11 mouse cellular contexts compared by ENCODE assay signal in genomic region chr14:51886051-51886450, GRCm38 (mm10). TPM values are rescaled to one million over a fixed set of nuclear protein-coding genes. Genes with fewer than 3 reads are reported as not detected.
DNase-seq lines count a peak whose midpoint lies in the region; ATAC-seq and TF ChIP-seq lines count a peak whose summit lies in the region.
"Had no signal": no experiment of that assay in that cellular context is flagged by ENCODE, and none has a peak within 500 bp of the region (broad histone marks: within the 10 kb centered on the region; RNA-seq: fewer than 3 reads in every experiment).

No protein-coding gene starts in this region.

- peak overlapping the region; percentile 78 for H3K4me3 ChIP-seq in gastrocnemius, adult 2 months
- peak overlapping the region in 1 of 3 experiments; percentile 71 for H3K4me3 ChIP-seq in CH12.LX (replicated peaks in 1 of 3; ENCODE audit: low read depth in 2 of 3, low read length in 2 of 3, poor library complexity in 1 of 3)
- peak overlapping the region; percentile 58 for H3K4me3 ChIP-seq in forebrain, embryonic 15.5 days
- H3K4me3 ChIP-seq in liver, embryonic 13.5 days (replicated peaks) = peak overlapping the region; percentile 82

- H3K9me3 ChIP-seq in CH12.LX (replicated peaks; ENCODE audit: low read length) = no peaks in the 10 kb centered on the region
- H3K9me3 ChIP-seq in forebrain, embryonic 15.5 days = no peaks in the 10 kb centered on the region
- H3K9me3 ChIP-seq in liver, embryonic 13.5 days (replicated peaks) = no peaks in the 10 kb centered on the region

- no peak for TF ChIP-seq CTCF in gastrocnemius, adult 2 months (IDR thresholded peaks at IDR 0.05)
- TF ChIP-seq CTCF in CH12.LX (conservative IDR thresholded peaks at IDR 0.05 in 1 of 2, IDR thresholded peaks at IDR 0.05 in 1 of 2; ENCODE audit: low read depth in 2 of 2, low read length in 2 of 2) = no peak

- H3K27me3 ChIP-seq in CH12.LX (replicated peaks) = no peaks in the 10 kb centered on the region
- H3K27me3 ChIP-seq in forebrain, embryonic 15.5 days = no peaks in the 10 kb centered on the region
- H3K27me3 ChIP-seq in liver, embryonic 13.5 days = no peaks in the 10 kb centered on the region

- peak overlapping the region; percentile 76; the same call in 1 of the 2 replicates for H3K4me2 ChIP-seq in CH12.LX (ENCODE audit: insufficient read depth, low read depth, poor library complexity, severe bottlenecking)
- peak overlapping the region; percentile 72 for H3K4me2 ChIP-seq in forebrain, embryonic 15.5 days (replicated peaks)
- H3K4me2 ChIP-seq in liver, embryonic 13.5 days = peak overlapping the region; percentile 95

- peaks cover 34 to 48% of the 10 kb centered on the region in 2 experiments for H3K36me3 ChIP-seq in CH12.LX (replicated peaks in 1 of 2; ENCODE audit: control insufficient read depth in 1 of 2, insufficient read depth in 1 of 2, low read length in 1 of 2)
- peaks cover 44% of the 10 kb centered on the region for H3K36me3 ChIP-seq in forebrain, embryonic 15.5 days
- H3K36me3 ChIP-seq in liver, embryonic 13.5 days = peaks cover 42% of the 10 kb centered on the region

- no peak for TF ChIP-seq RAD21 in CH12.LX (IDR thresholded peaks at IDR 0.05; ENCODE audit: low read depth, low read length)

- H3K27ac ChIP-seq in gastrocnemius, adult 2 months = no peak overlapping the region
- H3K27ac ChIP-seq in CH12.LX (ENCODE audit: insufficient read depth, low read depth) = no peak overlapping the region
- H3K27ac ChIP-seq in forebrain, embryonic 15.5 days (replicated peaks) = no peak overlapping the region
- H3K27ac ChIP-seq in liver, embryonic 13.5 days = no peak overlapping the region

- H3K79me2 ChIP-seq in CH12.LX (replicated peaks; ENCODE audit: control insufficient read depth, extremely low read depth, insufficient read depth, poor library complexity, severe bottlenecking) = peaks cover 13% of the 10 kb centered on the region

- no peak overlapping the region for H3K9ac ChIP-seq in CH12.LX (ENCODE audit: insufficient read depth, low read depth)
- H3K9ac ChIP-seq in forebrain, embryonic 15.5 days (replicated peaks) = peak overlapping the region; percentile 69; the same call in 1 of the 2 replicates
- 0 out of 2 replicates have a peak overlapping the region, but pooled peaks have one; percentile 17 for H3K9ac ChIP-seq in liver, embryonic 13.5 days

- dilution Hi-C loops in CH12.LX (cut with MboI; ENCODE audit: extremely low pct_ligation_motif_present, extremely low pct_unique_long_range_greater_than_20kb, low sequenced_read_pairs) = no loop called here

- intact Hi-C loops in gastrocnemius, adult 2 months (cut with DNase I) = loop anchor here (5.0 to 10.0 kb wide), 3 partner anchors 121 to 416 kb away; partner anchors contain the start of gene Hnrnpc

- TF ChIP-seq POLR2A in CH12.LX (IDR thresholded peaks at IDR 0.05; ENCODE audit: low read depth, low read length) = no peak

- H3K4me1 ChIP-seq in CH12.LX (ENCODE audit: control insufficient read depth in 1 of 2, insufficient read depth in 2 of 2) = peaks cover 0 to 19% of the 10 kb centered on the region in 2 experiments; a peak in 2 of 4 replicates
- H3K4me1 ChIP-seq in forebrain, embryonic 15.5 days = peaks cover 24% of the 10 kb centered on the region
- H3K4me1 ChIP-seq in liver, embryonic 13.5 days (replicated peaks) = peaks cover 22% of the 10 kb centered on the region

- WGBS in forebrain, embryonic 15.5 days = 46% methylated on average over 6 of the region's 6 CpGs
- WGBS in liver, embryonic 13.5 days (ENCODE audit: insufficient replicate concordance) = 68% methylated on average over 6 of the region's 6 CpGs

- ATAC-seq in forebrain, embryonic 15.5 days (replicated peaks) = no peak
- ATAC-seq in liver, embryonic 13.5 days (ENCODE audit: low read depth) = no peak

- in situ Hi-C loops in CH12.LX (cut with MboI; ENCODE audit: low pct_ligation_motif_present, low pct_unique_long_range_greater_than_20kb, low sequenced_read_pairs) = no loop called here

- no peak for DNase-seq in gastrocnemius, adult 2 months
- no peak for DNase-seq in gastrocnemius, adult 18-20 months (ENCODE audit: low spot score)
- no peak for DNase-seq in CH12.LX (ENCODE audit: extremely low read depth)
- DNase-seq in liver, embryonic 13.5 days = no peak
- DNase-seq in retina, postnatal 1 day = no peak
- DNase-seq in urinary bladder, adult 18-20 months (ENCODE audit: low spot score in 2 of 2) = no peak
- DNase-seq in cerebellum, postnatal 10 days = no peak
- DNase-seq: embryo, embryonic 11 days had no signal

- no peak for TF ChIP-seq EP300 in CH12.LX (IDR thresholded peaks at IDR 0.05; ENCODE audit: low read length)

TF ChIP-seq in CH12.LX, 34 proteins besides CTCF, POLR2A, EP300 and RAD21:
- TF ChIP-seq IRF4 (IDR thresholded peaks at IDR 0.05; ENCODE audit: low read depth, low read length) = no peak
- no peak for TF ChIP-seq TBP (conservative IDR thresholded peaks at IDR 0.05; ENCODE audit: low read depth, low read length)
- TF ChIP-seq ZKSCAN1 (IDR thresholded peaks at IDR 0.05; ENCODE audit: borderline replicate concordance, low read depth, low read length) = no peak
- no peak for TF ChIP-seq CHD2 (IDR thresholded peaks at IDR 0.05; ENCODE audit: low read length)
- no peak for TF ChIP-seq POLR2AphosphoS2 (IDR thresholded peaks at IDR 0.05; ENCODE audit: low read depth, low read length)
- no peak for TF ChIP-seq SMC3 (IDR thresholded peaks at IDR 0.05; ENCODE audit: low read depth, low read length)
- TF ChIP-seq JUN (IDR thresholded peaks at IDR 0.05; ENCODE audit: insufficient read depth, low read depth, low read length) = no peak
- TF ChIP-seq MEF2A (IDR thresholded peaks at IDR 0.05; ENCODE audit: borderline replicate concordance, low read depth, low read length) = no peak
- TF ChIP-seq E2F4 (IDR thresholded peaks at IDR 0.05; ENCODE audit: insufficient replicate concordance, low read depth, low read length) = no peak
- no peak for TF ChIP-seq GABPA (IDR thresholded peaks at IDR 0.05; ENCODE audit: insufficient replicate concordance, low read depth, low read length)
- no peak for TF ChIP-seq MAZ (IDR thresholded peaks at IDR 0.05; ENCODE audit: low read depth, low read length)
- no peak for TF ChIP-seq USF2 (conservative IDR thresholded peaks at IDR 0.05; ENCODE audit: low read depth, low read length)
- TF ChIP-seq HCFC1 (IDR thresholded peaks at IDR 0.05; ENCODE audit: low read depth, low read length) = no peak

RNA-seq across cellular contexts. Expression of gene Mettl17, which starts 1.4 kb away (rescaled TPM):
- total RNA-seq in gastrocnemius, adult 2 months (2021) = 10 to 100 TPM; 11.5 to 12.9 TPM
- total RNA-seq in gastrocnemius, adult 18-20 months (2021) = 10 to 100 TPM; 12.2 to 19.5 TPM
- total RNA-seq in CH12.LX (2012; rRNA removed) (19.5 and 21.7 TPM in 2 replicates), CH12.LX (2014; rRNA removed) (26.2 and 32.3 TPM in 2 replicates)
- 29.9 and 32.0 TPM in 2 replicates for polyA plus RNA-seq in CH12.LX (2012; ENCODE audit: insufficient read length, low read depth)
- 85.5 and 85.7 TPM in 2 replicates for polyA plus RNA-seq in forebrain, embryonic 15.5 days (2015; fragmentation: Nextera tagmentation; extraction: Ambion mirVana)
- 16.6 and 19.8 TPM in 2 replicates for polyA plus RNA-seq in liver, embryonic 13.5 days (2015; fragmentation: Nextera tagmentation; extraction: Ambion mirVana)

RNA-seq across cellular contexts. Expression of gene Slc39a2, which starts 6.6 kb away (rescaled TPM):
- 1 to 10 TPM in 1 of 2 experiments, under 1 TPM in 1; 0.69 to 1.1 TPM for total RNA-seq in gastrocnemius, adult 2 months (2021)
- under 1 TPM; 0.33 to 0.57 TPM for total RNA-seq in gastrocnemius, adult 18-20 months (2021)
- 0.42 TPM in 2 replicates for total RNA-seq in CH12.LX (2012; rRNA removed)
- 0.11 and 0.20 TPM in 2 replicates for total RNA-seq in CH12.LX (2014; rRNA removed)
- 0.44 and 0.49 TPM in 2 replicates for polyA plus RNA-seq in CH12.LX (2012; ENCODE audit: insufficient read length, low read depth)
- 1.8 and 1.9 TPM in 2 replicates for polyA plus RNA-seq in forebrain, embryonic 15.5 days (2015; fragmentation: Nextera tagmentation; extraction: Ambion mirVana)
- 0.05 and 0.08 TPM in 2 replicates for polyA plus RNA-seq in liver, embryonic 13.5 days (2015; fragmentation: Nextera tagmentation; extraction: Ambion mirVana)

RNA-seq across cellular contexts. Expression of gene Ndrg2, which starts 27.9 kb away (rescaled TPM):
- 1,000 to 10,000 TPM; 1,660 to 1,958 TPM for total RNA-seq in gastrocnemius, adult 2 months (2021)
- 1,000 to 10,000 TPM; 1,941 to 1,973 TPM for total RNA-seq in gastrocnemius, adult 18-20 months (2021)
- total RNA-seq in CH12.LX (2012; rRNA removed) (0.59 and 1.1 TPM in 2 replicates), CH12.LX (2014; rRNA removed) (0.43 and 0.50 TPM in 2 replicates)
- polyA plus RNA-seq in CH12.LX (2012; ENCODE audit: insufficient read length, low read depth) = 0.74 and 1.0 TPM in 2 replicates
- 152 TPM in 2 replicates for polyA plus RNA-seq in forebrain, embryonic 15.5 days (2015; fragmentation: Nextera tagmentation; extraction: Ambion mirVana)
- 16.1 and 17.1 TPM in 2 replicates for polyA plus RNA-seq in liver, embryonic 13.5 days (2015; fragmentation: Nextera tagmentation; extraction: Ambion mirVana)

RNA-seq across cellular contexts. Expression of gene Tppp2, which starts 32.2 kb away (rescaled TPM):
- total RNA-seq in gastrocnemius, adult 2 months (2021) = 1 to 10 TPM; 1.8 TPM
- 1 to 10 TPM; 2.2 to 2.7 TPM for total RNA-seq in gastrocnemius, adult 18-20 months (2021)
- total RNA-seq in CH12.LX (2012; rRNA removed) = not detected in 2 replicates
- total RNA-seq in CH12.LX (2014; rRNA removed) = not detected in 2 replicates
- polyA plus RNA-seq in CH12.LX (2012; ENCODE audit: insufficient read length, low read depth) = not detected in 2 replicates
- polyA plus RNA-seq in forebrain, embryonic 15.5 days (2015; fragmentation: Nextera tagmentation; extraction: Ambion mirVana) = not detected in 2 replicates
- polyA plus RNA-seq in liver, embryonic 13.5 days (2015; fragmentation: Nextera tagmentation; extraction: Ambion mirVana) = not detected in 2 replicates
- polyA plus RNA-seq: heart, postnatal 0 days; liver, embryonic 16.5 days had no signal

RNA-seq across cellular contexts. Expression of gene Ear6, which starts 32.6 kb away (rescaled TPM):
- not detected for total RNA-seq in gastrocnemius, adult 2 months (2021)
- not detected for total RNA-seq in gastrocnemius, adult 18-20 months (2021)
- not detected in 2 replicates for total RNA-seq in CH12.LX (2012; rRNA removed)
- total RNA-seq in CH12.LX (2014; rRNA removed) = not detected in 2 replicates
- not detected in 2 replicates for polyA plus RNA-seq in CH12.LX (2012; ENCODE audit: insufficient read length, low read depth)
- polyA plus RNA-seq in forebrain, embryonic 15.5 days (2015; fragmentation: Nextera tagmentation; extraction: Ambion mirVana) = not detected in 2 replicates
- polyA plus RNA-seq in liver, embryonic 13.5 days (2015; fragmentation: Nextera tagmentation; extraction: Ambion mirVana) = 9.8 and 10.1 TPM in 2 replicates
- polyA plus RNA-seq: heart, postnatal 0 days had no signal

Comparison
In these comparisons a context has a peak if more than half of its experiments do, and no peak if none do; other contexts are left out.
1. RNA of gene Ndrg2, which starts 27.9 kb away (total RNA-seq): 1,941 to 1,973 TPM in gastrocnemius, adult 18-20 months and 1,660 to 1,958 TPM in gastrocnemius, adult 2 months; 0.43 to 1.1 TPM in CH12.LX; every median in the first group is over 100 times any median in the second.
2. Peak in every context shown above with its lines, with median percentiles within 50 percentile points of each other: H3K4me2 ChIP-seq.